In the genomic region with DNA sequence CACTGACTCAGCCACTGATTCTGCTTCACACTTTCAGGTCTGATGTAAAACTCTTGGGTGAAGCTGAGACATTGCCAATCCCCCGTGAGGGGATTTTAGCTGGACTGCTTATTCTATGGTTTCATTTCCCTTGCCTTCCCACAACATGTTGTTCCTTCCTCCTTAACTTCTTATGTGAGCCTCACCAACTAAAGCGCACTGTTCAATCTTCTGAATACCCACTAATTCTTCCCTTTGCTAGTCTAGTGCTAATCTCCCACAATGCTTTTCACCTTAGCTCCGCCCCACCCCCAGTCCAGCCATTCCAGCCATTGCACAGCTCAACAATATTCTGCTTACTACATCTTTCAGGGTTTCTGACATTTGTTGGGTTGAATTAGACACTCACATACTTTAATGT, we compare ENCODE assay signal across 15 mouse cellular contexts.
DNase-seq lines count a peak whose midpoint lies in the region; ATAC-seq lines count a peak whose summit lies in the region.
"Had no signal": no experiment of that assay in that cellular context is flagged by ENCODE, and none has a peak within 500 bp of the region (broad histone marks: within the 10 kb centered on the region; RNA-seq: fewer than 3 reads in every experiment).

No protein-coding gene starts in this region.

- no peaks in the 10 kb centered on the region for H3K36me3 ChIP-seq in macrophage (ENCODE audit: inconsistent target)
- H3K36me3 ChIP-seq: G1E; hindbrain, embryonic 13.5 days; limb, embryonic 15.5 days; neural tube, embryonic 15.5 days had no signal

- DNase-seq in layer of hippocampus, adult 11-12 months (ENCODE audit: low spot score): peak; percentile 8
- DNase-seq in layer of hippocampus, postnatal 14 days (ENCODE audit: low spot score in 2 of 2): no peak
- DNase-seq in spleen, postnatal 36 days (ENCODE audit: low spot score in 2 of 2): peak; percentile 5 to 24
- DNase-seq in spleen, postnatal 4 days (ENCODE audit: low spot score in 2 of 2): no peak
- no peak for DNase-seq in right cerebral cortex, adult 2 months (ENCODE audit: low spot score in 2 of 2)
- DNase-seq: cerebellum, postnatal 14 days had no signal

- H3K27ac ChIP-seq in macrophage: peak overlapping the region; percentile 97
- H3K27ac ChIP-seq: hindbrain, embryonic 13.5 days; kidney, postnatal 0 days; limb, embryonic 15.5 days; neural tube, embryonic 15.5 days had no signal

- ATAC-seq in activated CD4-positive, CD25-positive, alpha-beta regulatory T cell, adult 4 months: no peak
- ATAC-seq: forebrain, embryonic 14.5 days had no signal

- no peak overlapping the region for H3K4me3 ChIP-seq in macrophage (ENCODE audit: inconsistent target)
- H3K4me3 ChIP-seq: hindbrain, embryonic 13.5 days; limb, embryonic 15.5 days; myocyte; neural tube, embryonic 15.5 days had no signal

- WGBS in macrophage (ENCODE audit: missing documents): 7% methylated on average over 3 of the region's 3 CpGs

- no peaks in the 10 kb centered on the region for H3K79me2 ChIP-seq in macrophage (ENCODE audit: inconsistent target)

Comparison
In these comparisons a context has a peak if more than half of its experiments do, and no peak if none do; other contexts are left out.
1. DNase-seq: peak in layer of hippocampus, adult 11-12 months (single experiment) and spleen, postnatal 36 days (2 of 2); none in layer of hippocampus, postnatal 14 days (0 of 2), spleen, postnatal 4 days (0 of 2) and right cerebral cortex, adult 2 months (0 of 2).